Mouse (Mus musculus) ES-Bruce4 (cell line): ENCODE measurements at regions not wholly inside any gene's neighbourhood (a gene's known extent, or its start where the extent isn't known, plus 50 kb on each side); places are given as distances from the start of the nearest gene placed in this dataset.

Source experiments
- CTCF ChIP-seq: IDR thresholded peaks from one replicate; pipeline ENCODE4 v1.8.1; 2011; ENCODE audit warnings: low read depth, low read length
- POLR2A ChIP-seq: IDR thresholded peaks from one replicate; pipeline ENCODE4 v1.8.1; 2011; ENCODE audit warnings: low read length; ENCODE audit not compliant: insufficient read depth

GRCm38 (mm10) chr10:122528973-122529703 is 80.8 kb downstream of the Avpr1a start:
- TF ChIP-seq CTCF = peak; percentile 2
- no peak for TF ChIP-seq POLR2A
